Mouse (Mus musculus) limb, embryonic 11.5 days (tissue): Measurements from ENCODE around the gene Fgf18. TPM values are rescaled to one million over a fixed set of nuclear protein-coding genes. Genes with fewer than 3 reads are reported as not detected.
A peak's percentile ranks its signal among the peaks of the same experiment; 100 is the strongest.

Experiments
- ATAC-seq: fragments of 200-750 bp; cut with Nextera tagmentation; 2 replicates; pipeline ENCODE4 v1.8.0; 2017; ENCODE audit warnings: low read depth; ENCODE audit not compliant: insufficient number of reproducible peaks, low FRiP score, low TSS enrichment
- DNase-seq: peaks from one replicate; pipeline ENCODE4 v3.0.0-alpha.2; 2015; ENCODE audit warnings: low spot score
- H3K27ac ChIP-seq: fragments of 300-500 bp; sonication (generic); replicated peaks from 2 replicates; pipeline ENCODE4 v1.5.1; 2014; ENCODE audit warnings: low read depth, mild to moderate bottlenecking, low read length
- H3K27me3 ChIP-seq: fragments of 300-500 bp; sonication (generic); 2 replicates; pipeline ENCODE4 v1.6.1; 2014; ENCODE audit warnings: mild to moderate bottlenecking, low read length, mixed read lengths; ENCODE audit not compliant: control insufficient read depth, insufficient read depth
- H3K36me3 ChIP-seq: fragments of 300-500 bp; sonication (generic); 2 replicates; pipeline ENCODE4 v1.6.1; 2014; ENCODE audit warnings: mild to moderate bottlenecking, low read length, moderate library complexity, mixed read lengths; ENCODE audit not compliant: control insufficient read depth, insufficient read depth
- H3K4me1 ChIP-seq: fragments of 300-500 bp; sonication (generic); 2 replicates; pipeline ENCODE4 v1.6.1; 2014; ENCODE audit warnings: low read length, mixed read lengths; ENCODE audit not compliant: control insufficient read depth, insufficient read depth
- H3K4me2 ChIP-seq: fragments of 300-500 bp; sonication (generic); 2 replicates; pipeline ENCODE4 v1.6.1; 2014; ENCODE audit warnings: low read depth, mild to moderate bottlenecking, moderate library complexity; ENCODE audit not compliant: severe bottlenecking
- H3K4me3 ChIP-seq: fragments of 300-500 bp; sonication (generic); 2 replicates; pipeline ENCODE4 v1.5.1; 2014; ENCODE audit warnings: low read depth, low read length
- H3K9ac ChIP-seq: fragments of 300-500 bp; sonication (generic); 2 replicates; pipeline ENCODE4 v1.6.1; 2014; ENCODE audit warnings: mild to moderate bottlenecking, low read length
- H3K9me3 ChIP-seq: fragments of 300-500 bp; sonication (generic); 2 replicates; pipeline ENCODE4 v1.6.1; 2016; ENCODE audit warnings: low read length; ENCODE audit not compliant: control insufficient read depth
- WGBS: fragments of 180-500 bp; shearing (Covaris S2); extraction: QIAGEN DNeasy Blood & Tissue Kit; methylation state at CpG from one replicate; pipeline ENCODE4 v1.1.7; 2014; 5-methylcytosine and 5-hydroxymethylcytosine counted together
- polyA plus RNA-seq: library from polyadenylated mRNA; unstranded; fragments of >200 nt; fragmentation: Nextera tagmentation; extraction: Ambion mirVana; gene quantifications from 2 replicates; pipeline ENCODE4 v1.2.1, GENCODE M21; 2014

Fgf18 gene
- polyA plus RNA-seq: 12.7 and 16.8 TPM in 2 replicates

- Histone ChIP-seq H3K27me3 (peaks cover 22% of the 10 kb centered on the region), H3K4me2 (peak within 1 kb of the TSS; percentile 96), H3K9ac (peak within 1 kb of the TSS; percentile 71), H3K27ac (peak within 1 kb of the TSS; percentile 56; the same call in 1 of the 2 replicates), H3K4me3 (peak within 1 kb of the TSS; percentile 57), H3K4me1 (peaks cover 25% of the 10 kb centered on the region), H3K9me3 (no peaks in the 10 kb centered on the region), H3K36me3 (peaks cover 4% of the 10 kb centered on the region)
- DNase-seq (peak; percentile 71), ATAC-seq (peak; percentile 3; the same call in 1 of the 2 replicates)
- 1% methylated on average over 32 of the region's 53 CpGs for WGBS
Measured at GRCm38 (mm10) chr11:33147171-33147571, at the start of gene Fgf18. Gene Fgf18, minus strand, starts transcription at chr11:33147400.

GRCm38 (mm10) chr11:33196447-33197132, 49.4 kb upstream of the Fgf18 start:
- Histone ChIP-seq H3K27me3 (peaks cover 78% of the 10 kb centered on the region), H3K27ac (no peak overlapping the region), H3K9me3 (no peaks in the 10 kb centered on the region; the same call in 1 of the 2 replicates), H3K36me3 (no peaks in the 10 kb centered on the region), H3K4me1 (peaks cover 12% of the 10 kb centered on the region), H3K9ac (no peak overlapping the region), H3K4me3 (no peak overlapping the region), H3K4me2 (no peak overlapping the region)
- WGBS: 8% methylated on average over 24 of the region's 24 CpGs
- no peak for ATAC-seq
- peak; percentile 66 for DNase-seq

- H3K4me2 ChIP-seq: no peak overlapping the region
- no peaks in the 10 kb centered on the region; the same call in 1 of the 2 replicates for H3K9me3 ChIP-seq
- no peaks in the 10 kb centered on the region for H3K36me3 ChIP-seq
- WGBS: 4% methylated on average over 25 of the region's 25 CpGs
- ATAC-seq (no peak), DNase-seq (peak; percentile 42)
- peaks cover 9% of the 10 kb centered on the region for H3K4me1 ChIP-seq
- no peak overlapping the region for H3K9ac ChIP-seq
- no peak overlapping the region for H3K4me3 ChIP-seq
- H3K27me3 ChIP-seq: peaks cover 76% of the 10 kb centered on the region
- H3K27ac ChIP-seq: no peak overlapping the region
Measured at GRCm38 (mm10) chr11:33195531-33196446, 48.6 kb upstream of the Fgf18 start.

GRCm38 (mm10) chr11:33195061-33195460, 47.9 kb upstream of the Fgf18 start:
- Histone ChIP-seq H3K4me3 (no peak overlapping the region), H3K4me1 (peaks cover 3% of the 10 kb centered on the region; the same call in 1 of the 2 replicates), H3K9me3 (no peaks in the 10 kb centered on the region; the same call in 1 of the 2 replicates), H3K36me3 (no peaks in the 10 kb centered on the region), H3K27ac (no peak overlapping the region), H3K9ac (no peak overlapping the region), H3K4me2 (no peak overlapping the region), H3K27me3 (peaks cover 69% of the 10 kb centered on the region)
- ATAC-seq: no peak
- 20% methylated on average over 7 of the region's 7 CpGs for WGBS
- DNase-seq: no peak

GRCm38 (mm10) chr11:33193695-33194094, 46.5 kb upstream of the Fgf18 start:
- ATAC-seq: peak; percentile 74

GRCm38 (mm10) chr11:33181804-33182203, 34.6 kb upstream of the Fgf18 start:
- H3K27me3 ChIP-seq: no peaks in the 10 kb centered on the region
- no peak for DNase-seq
- ATAC-seq: no peak
- no peaks in the 10 kb centered on the region for H3K36me3 ChIP-seq
- H3K4me1 ChIP-seq: no peaks in the 10 kb centered on the region
- 84% methylated on average over 3 of the region's 3 CpGs for WGBS
- H3K4me3 ChIP-seq: no peak overlapping the region
- H3K9ac ChIP-seq: no peak overlapping the region
- H3K4me2 ChIP-seq: no peak overlapping the region
- H3K27ac ChIP-seq: no peak overlapping the region
- no peaks in the 10 kb centered on the region for H3K9me3 ChIP-seq

More at GRCm38 (mm10) chr11:33193695-33194094, 46.5 kb upstream of the Fgf18 start:
- Histone ChIP-seq H3K36me3 (no peaks in the 10 kb centered on the region), H3K4me2 (peak overlapping the region; percentile 32; the same call in 1 of the 2 replicates), H3K27me3 (peaks cover 58% of the 10 kb centered on the region), H3K4me3 (no peak overlapping the region), H3K4me1 (peaks cover 2% of the 10 kb centered on the region; the same call in 1 of the 2 replicates), H3K9me3 (no peaks in the 10 kb centered on the region; the same call in 1 of the 2 replicates), H3K27ac (no peak overlapping the region), H3K9ac (no peak overlapping the region)
- peak; percentile 53 for DNase-seq
- WGBS: under 1% methylated on average over 12 of the region's 12 CpGs

GRCm38 (mm10) chr11:33180701-33181116, 33.5 kb upstream of the Fgf18 start:
- H3K27ac ChIP-seq: no peak overlapping the region
- ATAC-seq: no peak
- H3K4me1 ChIP-seq: no peaks in the 10 kb centered on the region

GRCm38 (mm10) chr11:33179802-33180201, 32.6 kb upstream of the Fgf18 start:
- ATAC-seq (no peak), DNase-seq (no peak)
- Histone ChIP-seq H3K27ac (no peak overlapping the region), H3K9me3 (no peaks in the 10 kb centered on the region), H3K36me3 (no peaks in the 10 kb centered on the region), H3K27me3 (no peaks in the 10 kb centered on the region), H3K4me2 (no peak overlapping the region), H3K9ac (no peak overlapping the region), H3K4me1 (no peaks in the 10 kb centered on the region), H3K4me3 (no peak overlapping the region)
- WGBS: 56% methylated on average over 1 of the region's 1 CpGs

More at GRCm38 (mm10) chr11:33180701-33181116, 33.5 kb upstream of the Fgf18 start:
- Histone ChIP-seq H3K36me3 (no peaks in the 10 kb centered on the region), H3K4me2 (peak overlapping the region; percentile 47), H3K4me3 (peak overlapping the region; percentile 11), H3K9me3 (no peaks in the 10 kb centered on the region), H3K9ac (0 out of 2 replicates have a peak overlapping the region, but pooled peaks have one; percentile 45), H3K27me3 (no peaks in the 10 kb centered on the region)
- peak; percentile 58 for DNase-seq
- WGBS: under 1% methylated on average over 18 of the region's 18 CpGs
